Mouse (Mus musculus): Measurements from ENCODE around the gene Myg1.

Myg1 gene

DNA sequence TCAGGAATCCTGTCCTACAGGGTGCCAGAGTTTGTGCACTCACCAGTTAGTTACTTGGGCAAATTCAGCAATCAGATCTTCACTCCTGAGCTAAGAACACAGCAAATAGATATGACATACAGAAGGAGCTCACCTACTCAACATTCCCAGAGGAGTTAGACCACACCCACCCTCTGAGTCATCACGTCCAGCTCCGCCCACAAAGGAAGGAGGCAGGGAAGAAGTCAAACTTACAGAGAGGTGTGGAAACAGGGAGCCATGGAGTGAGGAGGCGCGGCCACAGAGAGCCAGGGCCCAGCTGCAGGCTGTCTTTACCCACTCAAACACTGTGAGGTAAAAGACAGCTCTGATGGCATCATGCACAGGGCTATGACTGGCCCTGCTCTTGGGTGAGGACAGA, 14.9 kb downstream of the Myg1 start:
- DNase-seq, result no peak

DNA sequence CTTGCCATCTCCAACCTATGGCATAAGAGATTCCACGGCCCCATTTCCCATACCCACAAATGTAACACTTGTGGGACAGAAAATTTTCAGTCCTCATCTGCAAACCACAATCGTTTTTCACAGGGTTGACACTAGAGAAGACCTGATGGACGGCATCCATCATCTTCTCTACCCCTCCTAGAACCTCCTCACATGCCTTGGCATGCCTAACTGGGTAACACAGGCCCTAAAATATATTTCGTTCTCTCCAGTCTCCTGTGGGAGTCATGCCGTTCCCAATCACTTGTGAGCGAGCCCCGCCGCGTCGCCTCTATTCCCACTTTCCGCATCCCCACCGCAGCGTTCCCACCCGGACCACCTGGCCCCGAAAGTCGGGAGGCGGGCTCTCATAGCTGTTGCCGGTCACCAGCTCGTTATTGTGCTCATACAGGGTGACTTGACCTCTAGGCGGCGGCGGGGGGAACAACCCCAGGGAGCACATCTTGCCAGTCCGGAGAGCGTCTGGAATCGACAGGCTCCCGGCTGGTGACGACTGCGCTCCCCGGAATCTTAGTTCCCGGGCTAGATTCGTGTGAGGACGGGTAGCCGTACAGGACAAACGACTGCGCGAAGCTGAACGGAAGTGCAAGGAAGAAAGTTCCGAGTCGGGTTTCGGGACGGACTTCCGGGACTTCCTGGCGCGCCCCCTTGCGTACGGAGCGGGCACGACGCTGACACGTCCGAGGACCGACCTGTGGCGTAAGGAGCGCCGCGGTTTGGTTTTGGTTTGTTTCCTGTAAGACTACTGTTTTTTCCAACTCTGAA, 18.8 kb downstream of the Myg1 start, which contains the start of gene Aaas:
Aaas (minus strand) TSS at position 634 of the 804 bp plus-strand sequence.
- DNase-seq, result peak; percentile 92 to 94

DNA sequence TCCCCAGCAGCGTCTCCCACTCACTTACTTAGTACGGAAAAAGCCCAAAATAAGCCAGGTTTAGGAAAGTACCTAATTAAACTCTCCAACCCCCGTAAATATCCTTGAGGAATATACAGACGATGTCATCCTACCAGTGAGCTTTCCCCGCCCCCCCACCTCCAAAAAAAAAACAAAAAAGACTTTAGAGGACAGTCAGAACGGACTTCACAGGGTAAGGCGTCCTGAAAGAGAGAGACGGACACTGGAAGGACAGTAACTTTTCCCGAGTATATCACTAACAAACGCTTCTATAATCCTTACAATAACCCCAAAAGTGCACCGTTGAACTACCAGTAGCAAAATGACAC, 19.4 kb downstream of the Myg1 start:
- DNase-seq, result no peak

DNA sequence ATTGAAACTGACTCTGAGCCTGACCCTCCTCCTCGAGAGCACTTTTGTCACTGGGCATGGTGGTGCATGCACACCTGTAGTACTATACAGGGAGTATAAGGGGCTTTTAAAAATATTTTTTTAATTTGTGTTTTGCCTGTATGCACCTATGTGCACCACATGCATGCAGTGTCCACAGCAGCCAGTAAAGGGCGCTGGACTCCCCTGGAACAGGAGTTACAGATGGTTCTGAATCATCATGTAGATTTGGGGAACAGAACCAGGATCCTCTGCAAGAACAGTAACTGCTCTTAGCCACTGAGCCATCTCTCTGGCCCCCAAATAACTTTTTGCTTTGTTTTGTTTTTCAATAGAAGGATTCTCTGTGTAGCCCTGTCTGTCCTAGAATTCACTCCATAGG, 20.7 kb downstream of the Myg1 start:
- DNase-seq, result no peak

DNA sequence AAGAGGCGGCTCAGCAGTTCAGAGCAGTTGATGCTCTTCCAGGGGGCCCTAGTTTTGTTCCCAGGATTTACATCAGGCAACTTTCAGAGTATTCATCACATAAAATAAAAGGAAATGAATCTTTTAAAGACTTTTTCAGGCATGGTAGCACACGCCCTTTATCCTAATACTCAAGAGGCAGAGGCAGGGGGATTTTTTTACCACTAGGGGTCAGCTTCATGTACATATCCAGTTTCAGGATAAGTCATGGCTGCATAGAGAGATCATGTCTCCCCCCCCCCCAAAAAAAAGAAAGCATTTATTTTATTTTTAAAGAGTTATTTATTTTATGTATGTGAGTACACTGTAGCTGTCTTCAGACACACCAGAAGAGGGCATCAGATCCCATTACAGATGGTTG, 22.5 kb downstream of the Myg1 start:
- DNase-seq, result no peak

DNA sequence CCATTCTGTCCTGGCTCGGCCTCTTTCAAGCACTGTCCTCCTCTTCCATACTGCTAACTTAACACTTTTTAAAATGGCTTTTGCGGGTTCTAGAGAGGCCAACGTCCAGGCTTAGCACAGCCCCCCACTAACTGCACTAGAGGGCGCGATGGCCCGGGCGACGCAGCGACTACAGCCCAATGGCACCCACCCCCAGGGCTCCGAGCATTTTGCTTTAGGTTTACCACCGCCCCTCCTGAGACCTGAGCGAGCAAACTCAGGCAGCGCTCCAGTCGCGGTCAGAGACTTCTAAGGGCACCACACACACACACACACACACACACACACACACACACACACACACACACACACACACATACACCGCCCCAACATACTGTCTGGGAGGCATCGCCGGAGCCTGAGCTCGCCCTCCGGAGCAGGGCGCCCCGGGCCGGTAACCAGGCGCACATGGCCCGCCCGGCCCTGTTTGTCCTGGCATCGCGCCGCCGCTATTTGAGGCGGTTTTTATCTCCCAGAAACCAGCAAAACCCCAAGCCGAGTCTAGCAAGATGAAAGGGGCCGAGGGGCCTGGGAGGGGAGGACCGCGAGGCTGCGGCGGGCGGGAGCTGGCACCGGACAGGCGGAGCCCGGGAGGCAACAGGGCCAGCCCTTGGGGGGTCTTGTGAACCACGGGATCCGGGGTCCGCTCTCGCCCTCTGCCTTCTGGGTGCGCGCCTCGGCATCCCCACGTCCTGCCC, 23.8 kb downstream of the Myg1 start:
- peak in 1 of 2 experiments; percentile 9 for DNase-seq

DNA sequence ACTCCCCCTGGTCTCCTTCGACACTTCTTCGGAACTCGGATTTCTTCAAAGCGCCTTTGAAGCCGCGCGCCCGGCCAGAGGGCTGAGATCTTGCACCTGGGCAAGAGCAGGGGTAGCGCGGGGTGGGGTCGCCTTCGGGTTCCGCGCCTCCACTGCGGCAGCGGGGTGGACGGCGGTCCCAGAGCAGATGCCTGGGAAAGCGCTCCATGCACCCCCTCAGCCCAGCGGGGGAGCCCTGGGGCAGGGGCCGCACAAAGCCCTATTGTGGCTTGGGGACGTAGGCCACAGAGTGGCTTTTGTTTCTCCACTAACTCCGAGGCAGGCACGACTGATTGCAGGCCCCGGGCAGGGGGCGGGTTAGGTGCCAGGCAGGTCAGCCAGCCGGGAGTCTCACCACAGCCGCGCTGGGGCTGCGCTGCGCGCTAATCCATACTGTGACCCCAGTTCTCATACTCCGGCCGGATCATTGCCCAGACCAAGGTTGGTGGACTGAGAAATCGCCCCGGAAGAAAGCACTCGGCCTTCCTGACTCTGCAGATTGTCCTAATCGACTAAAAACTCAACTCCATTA, 24.4 kb downstream of the Myg1 start:
- DNase-seq, result no peak

DNA sequence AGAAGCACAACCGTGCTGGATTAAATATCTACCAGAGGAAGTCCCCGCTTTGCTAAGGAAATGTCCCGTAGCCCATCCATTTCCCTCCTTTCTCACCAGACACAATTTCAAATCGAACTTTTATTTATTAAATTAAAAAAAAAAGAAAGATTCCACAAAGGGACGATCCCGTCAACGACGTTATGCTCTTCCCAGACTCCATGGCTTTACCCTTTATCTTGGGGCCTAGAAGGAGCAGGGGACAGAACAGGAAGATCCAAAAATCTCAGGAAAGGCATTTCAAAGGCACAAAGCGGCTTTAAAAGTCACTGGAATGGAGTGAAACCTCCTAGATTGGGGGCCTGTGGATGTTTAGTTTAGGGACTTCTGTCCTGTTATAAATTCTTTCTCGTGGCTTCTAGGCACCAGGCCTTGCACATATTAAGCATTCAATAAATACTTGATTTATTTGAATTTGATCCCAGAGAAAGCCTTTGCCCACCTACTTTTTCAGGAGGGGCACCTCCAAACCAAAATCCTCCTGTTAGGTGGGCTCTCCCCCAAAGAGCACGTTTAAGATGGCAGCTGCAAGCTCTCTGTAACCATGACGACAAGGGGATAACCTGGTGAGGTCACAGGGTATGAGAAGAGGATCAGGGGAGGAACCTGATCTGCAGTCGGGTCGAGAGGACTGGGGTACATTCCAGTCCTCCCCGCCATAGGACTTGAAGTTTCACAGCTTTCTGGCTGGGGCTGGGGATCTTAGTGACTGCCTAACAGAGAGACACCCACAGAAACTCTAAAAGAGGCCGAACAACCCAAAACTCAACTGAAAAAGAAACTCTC, 25.2 kb downstream of the Myg1 start:
- DNase-seq, result no peak

DNA sequence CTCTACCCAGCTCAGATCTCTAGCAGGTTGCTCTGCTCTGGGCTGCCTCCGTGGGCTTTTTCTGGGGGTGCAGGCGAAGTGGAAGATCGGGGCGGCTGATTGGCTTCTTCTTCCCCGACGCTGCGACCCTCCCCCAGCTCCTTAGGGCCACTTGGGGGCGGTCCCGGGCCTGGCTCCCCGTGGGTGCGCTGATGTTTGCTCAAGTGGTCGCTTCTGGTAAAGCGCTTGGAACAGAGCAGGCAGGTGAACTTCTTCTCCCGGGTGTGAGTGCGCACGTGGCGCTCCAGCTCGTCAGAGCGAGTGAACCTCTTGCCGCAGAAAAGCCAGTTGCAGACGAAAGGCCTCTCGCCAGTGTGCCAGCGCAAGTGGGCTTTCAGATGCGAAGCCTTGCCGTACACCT, 26.6 kb downstream of the Myg1 start:
- DNase-seq, result peak; percentile 11 to 19

DNA sequence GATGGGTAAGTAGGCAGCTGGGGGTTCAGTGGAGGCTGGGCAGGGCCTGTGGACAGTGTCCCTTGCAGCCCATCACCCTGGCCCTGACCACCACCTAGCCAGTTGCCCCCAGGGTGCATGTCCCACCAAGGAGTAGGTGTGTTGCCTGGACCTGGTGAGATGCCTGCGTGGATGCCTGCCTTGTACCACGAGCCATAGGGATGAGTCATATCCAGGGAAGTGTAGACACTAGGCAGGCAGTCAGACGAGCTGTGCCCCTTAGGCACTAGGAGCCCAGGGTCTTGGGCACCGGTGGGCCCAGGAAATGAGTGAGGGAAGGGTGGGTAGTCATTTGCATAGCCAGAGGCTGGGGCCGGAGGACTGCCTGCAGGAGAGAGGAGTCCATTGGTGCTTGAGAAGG, 27.3 kb downstream of the Myg1 start:
- DNase-seq, result no peak

DNA sequence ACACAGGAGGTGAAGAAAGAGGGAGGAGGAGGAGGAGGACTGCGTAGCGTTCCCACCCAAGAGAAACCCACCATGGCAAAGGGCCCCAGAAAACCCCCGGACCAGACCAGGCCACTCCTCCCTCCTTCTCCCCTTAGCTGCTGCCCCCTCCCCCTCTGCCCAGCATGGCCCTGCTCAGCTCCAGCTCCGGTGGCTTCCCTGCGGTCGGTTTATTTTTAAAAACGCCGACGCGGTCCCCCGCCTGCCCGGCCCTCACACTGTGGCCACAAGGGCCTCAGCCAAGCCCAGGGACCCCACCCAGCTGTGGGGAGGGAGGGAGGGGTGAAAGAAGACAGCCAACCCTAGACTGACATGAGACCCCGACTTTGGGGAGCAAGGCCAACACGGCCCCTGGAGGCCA, 31.1 kb downstream of the Myg1 start:
- DNase-seq, result no peak

DNA sequence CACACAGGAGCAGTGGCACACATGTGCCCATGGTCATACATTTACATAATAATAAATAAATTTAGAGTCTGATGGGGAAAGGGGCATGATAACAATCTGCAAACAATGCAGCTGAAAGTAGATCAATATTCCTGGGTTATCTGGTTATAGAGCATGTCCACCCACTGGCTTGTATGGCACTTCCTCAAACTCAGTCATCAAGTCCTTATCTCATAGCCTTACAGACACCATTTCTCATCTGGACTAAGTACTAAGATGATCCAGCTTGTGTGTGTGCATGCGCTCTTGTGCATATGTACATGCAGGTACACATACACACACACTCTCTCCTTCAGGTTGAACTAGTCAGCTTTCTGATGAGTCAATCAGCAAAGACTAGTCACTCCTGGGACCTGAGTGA, 33.2 kb downstream of the Myg1 start:
- no peak for DNase-seq

DNA sequence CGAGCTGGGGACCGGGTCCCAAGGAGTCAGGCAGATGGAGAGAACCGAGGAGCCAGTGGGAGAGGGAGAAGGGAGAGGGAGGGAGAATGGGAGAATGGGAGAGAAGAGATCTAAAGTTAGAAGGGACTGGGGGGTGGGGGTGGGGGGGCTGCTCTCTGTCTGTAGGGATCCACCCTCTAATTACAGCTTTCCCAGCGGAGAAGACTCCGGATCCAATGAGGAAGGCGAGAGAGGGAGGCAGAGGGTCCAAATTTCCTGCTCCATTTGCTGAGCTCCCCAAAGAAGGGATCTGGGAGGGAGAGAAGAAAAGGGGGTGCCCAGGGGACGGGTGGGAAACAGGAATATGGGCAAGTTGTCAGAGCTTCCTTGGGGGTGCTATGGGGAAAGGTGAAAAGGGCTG, 34.7 kb downstream of the Myg1 start:
- no peak for DNase-seq

DNA sequence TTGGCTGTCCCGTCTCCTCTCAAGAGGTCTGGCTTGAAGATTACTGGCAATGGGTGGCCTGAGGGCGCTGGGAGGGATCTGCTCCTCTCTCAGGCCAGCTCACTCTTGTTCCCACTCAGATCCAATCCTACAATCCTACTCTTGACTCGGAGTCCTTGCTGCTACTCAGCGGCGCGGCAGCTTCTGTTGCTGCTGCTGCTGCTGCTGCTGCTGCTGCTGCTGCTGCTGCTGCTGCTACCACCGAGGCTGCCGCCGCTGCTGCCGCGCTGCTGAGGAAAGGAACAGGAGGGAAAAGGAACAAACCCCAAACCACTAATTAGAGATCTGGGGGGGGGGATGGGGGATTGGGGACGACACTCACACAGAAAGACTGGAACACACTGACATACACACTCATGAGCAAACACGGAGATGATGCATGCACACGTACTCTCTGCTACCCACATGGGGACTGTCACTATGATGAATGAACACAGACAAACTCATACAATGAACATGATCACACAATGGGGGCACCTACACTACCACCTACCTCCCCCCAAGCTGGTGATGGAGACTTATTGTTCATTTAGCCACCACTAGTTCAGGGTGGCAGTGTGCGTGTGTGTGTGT, 35.3 kb downstream of the Myg1 start, which contains the start of gene Sp7:
Sp7 (minus strand) TSS at position 450 of the 612 bp plus-strand sequence.
- no peak for DNase-seq

DNA sequence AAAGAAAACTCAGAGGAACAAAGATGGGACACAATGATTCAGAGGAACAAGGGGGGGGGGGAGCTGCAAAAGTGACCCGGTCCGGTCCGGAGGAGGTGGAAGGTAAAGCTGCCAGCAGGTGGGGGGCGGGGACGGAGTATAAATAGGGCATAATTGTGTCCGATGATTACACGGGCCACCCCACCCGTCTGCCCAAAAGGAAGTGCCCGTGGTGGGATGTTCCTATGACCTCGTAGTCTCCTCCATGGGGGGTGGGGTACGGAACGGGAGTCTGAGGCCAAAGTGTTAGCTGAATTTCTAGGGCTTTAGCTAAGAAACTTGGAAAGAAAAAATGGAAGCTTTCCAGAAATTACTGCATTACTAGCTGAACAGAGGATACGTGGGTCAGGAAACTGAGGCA, 38.5 kb downstream of the Myg1 start:
- DNase-seq, result no peak

DNA sequence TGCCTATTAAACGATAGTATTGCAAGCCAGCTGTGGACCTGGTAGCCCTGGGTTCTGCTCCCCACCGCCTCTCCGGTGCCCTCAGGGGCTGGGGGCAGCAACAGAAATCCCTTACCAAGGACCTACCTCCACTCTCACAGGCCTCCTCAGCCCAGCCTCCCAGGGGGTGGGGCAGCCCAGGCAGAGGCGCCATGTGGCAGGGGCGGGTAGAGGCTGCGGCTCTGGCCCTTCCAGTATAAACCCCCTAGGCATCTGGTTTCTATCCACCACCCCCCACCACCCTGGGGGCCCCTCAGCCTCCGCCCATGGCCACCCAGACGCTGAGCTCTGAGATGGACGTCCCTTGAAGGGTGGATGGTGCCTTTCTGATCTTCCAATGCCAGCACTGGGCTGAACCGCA, 39.2 kb downstream of the Myg1 start:
- no peak for DNase-seq

DNA sequence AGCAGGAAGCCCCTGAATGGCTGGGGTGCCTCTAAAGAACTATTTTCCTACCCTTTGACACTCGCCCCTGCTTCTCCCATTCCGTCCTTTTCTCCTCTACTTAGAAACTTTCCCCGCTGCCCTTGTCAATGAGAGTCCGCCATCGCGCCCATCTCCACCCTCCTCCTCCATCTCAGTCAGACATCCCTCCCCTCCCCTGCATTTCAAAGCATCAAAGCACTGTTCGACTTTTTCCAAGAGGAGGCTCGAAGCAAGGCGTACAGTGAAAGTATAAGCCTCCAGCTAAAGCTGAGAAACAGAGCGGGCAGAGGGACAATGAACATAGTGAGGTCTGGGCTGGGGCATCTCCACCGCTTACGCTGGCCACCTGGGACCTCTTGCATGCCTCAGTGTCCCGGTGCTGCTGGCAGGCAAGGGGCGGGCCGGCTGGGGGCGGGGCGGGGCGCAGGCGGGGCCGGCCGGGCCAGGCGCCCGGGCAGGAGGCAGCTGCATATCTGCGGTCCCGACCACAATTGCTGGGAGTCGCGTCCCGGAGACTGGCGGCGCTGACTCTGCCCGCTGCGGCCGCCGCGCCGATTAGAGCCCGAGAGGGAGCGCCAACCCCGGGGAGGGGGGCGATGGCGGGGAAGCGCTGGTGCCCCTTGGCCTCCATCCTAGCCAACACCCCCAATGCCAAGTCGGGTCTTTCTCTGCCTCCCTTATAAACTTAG, 45.1 kb downstream of the Myg1 start:
- DNase-seq, result peak; percentile 56 to 62

DNA sequence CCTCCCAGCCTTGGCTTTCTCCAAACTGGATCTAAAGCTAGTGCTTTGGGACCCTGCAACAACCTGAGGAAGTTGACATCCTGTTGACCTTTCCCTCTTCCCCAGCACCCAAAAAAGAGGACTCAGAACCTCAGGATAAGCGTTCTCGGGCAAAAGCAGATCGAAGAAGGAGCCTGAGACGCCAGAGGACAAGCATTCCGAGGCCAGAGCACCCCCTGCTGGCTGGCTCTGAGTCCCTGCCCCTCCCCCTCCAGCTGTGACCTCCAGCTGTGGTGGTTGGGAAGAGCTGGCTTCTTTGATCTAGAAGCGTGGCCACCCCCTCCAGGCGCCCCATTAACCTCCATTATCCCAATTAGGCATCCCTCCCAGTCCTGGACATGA, 45.6 kb downstream of the Myg1 start:
- peak; percentile 83 to 84 for DNase-seq

DNA sequence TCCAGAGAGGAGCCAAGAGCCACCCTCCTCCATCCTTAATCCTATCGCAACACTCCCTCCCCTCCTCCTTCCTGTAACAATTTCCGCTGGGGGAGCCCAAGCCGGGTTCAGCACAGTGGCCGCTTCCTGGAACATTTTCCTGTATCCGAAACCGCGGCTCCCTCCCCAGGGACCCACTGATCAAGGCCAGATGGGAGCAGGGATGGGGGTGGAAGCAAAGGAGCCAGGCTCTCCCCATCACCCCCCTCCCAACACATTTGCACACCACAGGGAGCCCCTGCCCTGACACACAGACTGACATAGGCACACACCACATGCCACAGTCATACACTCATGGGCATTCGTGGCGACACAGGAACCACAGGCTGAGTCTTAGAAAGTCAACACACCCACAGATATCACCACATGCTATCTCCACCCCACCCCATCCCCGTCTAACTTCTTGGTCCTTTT, 46.3 kb downstream of the Myg1 start:
- DNase-seq, result peak; percentile 29 to 30

DNA sequence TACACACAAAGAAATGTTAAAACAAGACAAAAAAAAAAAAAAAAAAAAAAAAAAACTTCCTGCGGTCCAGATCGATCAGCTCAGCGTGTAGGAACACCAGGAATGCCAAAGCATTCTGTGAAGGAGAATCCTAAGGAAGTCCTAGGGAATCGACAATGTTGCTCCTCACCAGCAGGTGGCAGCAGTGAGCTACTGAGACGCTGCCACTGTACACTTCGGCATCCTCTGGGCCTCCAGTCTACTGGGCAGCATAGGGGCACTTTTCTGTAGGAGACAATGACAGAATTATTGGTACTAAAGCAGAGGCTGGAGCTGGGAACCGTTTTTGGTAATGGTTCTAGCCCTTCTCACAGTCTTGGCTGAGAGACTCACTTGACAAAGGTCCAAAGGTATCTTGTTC, 50.1 kb downstream of the Myg1 start:
- DNase-seq, result peak; percentile 67 to 68

DNA sequence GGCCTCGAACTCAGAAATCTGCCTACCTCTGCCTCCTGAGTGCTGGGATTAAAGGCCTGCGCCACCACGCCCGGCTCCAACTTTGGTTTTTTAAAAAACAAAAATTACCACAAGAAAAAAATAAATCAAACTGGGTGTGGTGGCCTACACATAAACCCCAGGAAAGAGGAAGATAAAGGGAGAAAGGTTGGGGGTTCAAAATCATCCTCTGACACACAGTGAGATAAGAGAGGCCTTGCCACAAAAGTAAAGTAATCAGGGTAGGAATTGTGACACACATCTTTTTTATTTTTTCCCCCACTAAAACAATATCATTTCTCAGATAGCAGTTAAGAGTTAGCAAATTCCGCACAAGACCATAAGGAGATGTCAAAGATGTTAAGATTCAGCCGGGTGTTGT, 52.2 kb downstream of the Myg1 start:
- no peak for DNase-seq

DNA sequence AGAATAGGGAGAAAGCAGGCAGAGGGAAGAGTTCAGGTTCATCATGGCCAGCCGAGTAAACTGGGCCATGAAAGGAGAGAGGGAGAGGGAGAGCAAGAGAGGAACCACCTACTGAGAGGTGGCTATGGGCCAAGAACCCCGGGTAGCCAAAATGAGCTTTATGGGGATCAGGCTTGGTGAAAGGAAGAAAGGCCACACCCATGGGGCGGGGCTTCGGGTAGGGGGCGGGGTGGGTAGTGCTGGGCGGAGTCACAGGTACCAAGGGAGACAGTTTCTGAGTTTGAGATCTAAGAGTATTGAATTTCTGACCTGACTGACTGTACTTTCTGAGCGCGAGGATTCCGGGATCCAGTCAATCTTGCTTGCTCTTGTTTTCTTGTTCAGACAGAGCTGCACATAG, 55.1 kb downstream of the Myg1 start:
- no peak for DNase-seq
